Mouse (Mus musculus) hindbrain, embryonic 12.5 days (tissue): ENCODE measurements around the gene Igfbp6. TPM values are rescaled to one million over a fixed set of nuclear protein-coding genes. Genes with fewer than 3 reads are reported as not detected.

Experiments
- ATAC-seq: fragments of 200-750 bp; cut with Nextera tagmentation; 2 replicates; pipeline ENCODE4 v1.8.0; 2017; ENCODE audit warnings: moderate TSS enrichment; ENCODE audit not compliant: low FRiP score
- H3K27ac ChIP-seq: fragments of 300-500 bp; sonication (generic); 2 replicates; pipeline ENCODE4 v1.5.1; 2016; ENCODE audit warnings: mild to moderate bottlenecking
- H3K27me3 ChIP-seq: fragments of 300-500 bp; sonication (generic); 2 replicates; pipeline ENCODE4 v1.6.1; 2016; ENCODE audit warnings: mild to moderate bottlenecking
- H3K36me3 ChIP-seq: fragments of 300-500 bp; sonication (generic); 2 replicates; pipeline ENCODE4 v1.6.1; 2016; ENCODE audit warnings: mild to moderate bottlenecking
- H3K4me1 ChIP-seq: fragments of 300-500 bp; sonication (generic); 2 replicates; pipeline ENCODE4 v1.6.1; 2016
- H3K4me2 ChIP-seq: fragments of 300-500 bp; sonication (generic); replicated peaks from 2 replicates; pipeline ENCODE4 v1.6.1; 2016; ENCODE audit warnings: mild to moderate bottlenecking
- H3K4me3 ChIP-seq: fragments of 300-500 bp; sonication (generic); 2 replicates; pipeline ENCODE4 v1.5.1; 2016; ENCODE audit warnings: mild to moderate bottlenecking
- H3K9ac ChIP-seq: fragments of 300-500 bp; sonication (generic); 2 replicates; pipeline ENCODE4 v1.6.1; 2016; ENCODE audit warnings: mild to moderate bottlenecking, moderate library complexity
- H3K9me3 ChIP-seq: fragments of 300-500 bp; sonication (generic); replicated peaks from 2 replicates; pipeline ENCODE4 v1.6.1; 2016; ENCODE audit warnings: mild to moderate bottlenecking
- WGBS: fragments of 180-500 bp; shearing (Covaris S2); methylation state at CpG from one replicate; pipeline ENCODE4 v1.1.7; 2016; 5-methylcytosine and 5-hydroxymethylcytosine counted together
- polyA plus RNA-seq: library from polyadenylated mRNA; unstranded; fragments of >200 nt; fragmentation: Nextera tagmentation; extraction: Ambion mirVana; gene quantifications from 2 replicates; pipeline ENCODE4 v1.2.1, GENCODE M21; 2016

The Igfbp6 gene
- polyA plus RNA-seq, 1 experiment from 2014 or later, result not detected

DNA sequence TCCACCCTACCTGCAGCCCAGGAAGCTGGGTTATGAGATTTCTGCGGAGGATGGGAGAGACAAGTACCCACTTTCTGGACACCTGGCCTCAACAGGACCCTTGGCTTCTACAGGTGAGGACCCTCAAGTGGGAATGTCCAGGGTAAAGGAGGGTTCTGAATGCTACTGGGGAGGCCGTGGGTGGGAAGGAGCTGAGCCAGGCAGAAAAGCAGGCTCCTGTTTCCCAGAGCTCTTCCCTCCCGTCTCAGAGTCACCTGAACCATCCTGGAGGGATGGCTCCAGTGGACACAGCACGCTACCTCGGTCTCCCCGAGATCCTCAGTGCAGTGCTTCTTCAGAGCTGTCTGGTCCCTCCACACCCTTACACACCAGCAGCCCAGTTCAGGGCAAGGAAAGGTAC lies 32.0 kb upstream of the Igfbp6 start:
- peaks cover 8% of the 10 kb centered on the region for H3K27me3 ChIP-seq
- H3K4me2 ChIP-seq, result no peak overlapping the region
- H3K4me1 ChIP-seq, result peaks cover 6% of the 10 kb centered on the region; the same call in 1 of the 2 replicates
- H3K9me3 ChIP-seq, result no peaks in the 10 kb centered on the region
- H3K27ac ChIP-seq, result no peak overlapping the region
- peaks cover 20% of the 10 kb centered on the region for H3K36me3 ChIP-seq
- H3K4me3 ChIP-seq, result no peak overlapping the region
- ATAC-seq, result no peak
- H3K9ac ChIP-seq, result no peak overlapping the region
- WGBS, result 86% methylated on average over 6 of the region's 6 CpGs

DNA sequence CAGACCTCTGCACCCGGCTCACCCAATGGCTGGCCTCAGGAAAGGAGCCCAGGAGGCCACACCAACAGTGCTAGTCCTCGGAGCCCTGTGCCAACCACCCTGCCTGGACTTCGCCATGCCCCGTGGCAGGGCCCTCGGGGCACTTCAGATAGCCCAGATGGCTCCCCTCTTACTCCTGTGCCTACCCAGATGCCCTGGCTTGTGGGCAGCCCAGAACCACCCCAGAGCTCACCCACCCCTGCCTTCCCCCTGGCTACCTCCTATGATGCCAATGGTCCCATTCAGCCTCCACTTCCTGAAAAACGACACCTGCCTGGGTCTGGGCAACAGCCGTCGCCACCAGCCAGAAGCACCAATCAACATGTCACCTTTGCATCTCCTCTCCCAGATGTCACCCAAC lies 31.3 kb upstream of the Igfbp6 start:
- no peak overlapping the region for H3K9ac ChIP-seq
- no peak overlapping the region for H3K4me2 ChIP-seq
- 0 out of 2 replicates have a peak, but pooled peaks cover 5% of the 10 kb centered on the region for H3K4me1 ChIP-seq
- no peaks in the 10 kb centered on the region for H3K9me3 ChIP-seq
- H3K4me3 ChIP-seq, result no peak overlapping the region
- peaks cover 1% of the 10 kb centered on the region for H3K27me3 ChIP-seq
- no peak overlapping the region for H3K27ac ChIP-seq
- ATAC-seq, result no peak
- H3K36me3 ChIP-seq, result peaks cover 27% of the 10 kb centered on the region
- 83% methylated on average over 8 of the region's 8 CpGs for WGBS

DNA sequence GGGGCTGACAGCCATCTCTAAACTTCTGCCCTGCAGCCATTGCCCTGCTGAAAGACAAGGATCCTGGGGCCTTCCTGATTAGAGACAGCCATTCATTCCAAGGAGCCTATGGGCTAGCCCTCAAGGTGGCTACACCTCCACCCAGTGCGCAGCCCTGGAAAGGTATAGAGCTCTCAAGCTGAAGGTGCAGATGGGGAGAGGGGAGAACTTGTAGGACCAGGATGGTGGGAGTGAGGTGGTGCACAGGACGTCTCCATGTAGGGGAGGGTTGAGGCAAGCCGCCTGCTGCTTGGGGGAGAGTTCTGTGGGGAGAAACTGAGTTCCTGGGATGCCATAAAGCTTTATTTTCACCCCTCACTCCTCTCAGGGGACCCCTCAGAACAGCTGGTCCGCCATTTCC lies 30.5 kb upstream of the Igfbp6 start:
- no peak overlapping the region for H3K9ac ChIP-seq
- H3K27ac ChIP-seq, result no peak overlapping the region
- H3K4me3 ChIP-seq, result no peak overlapping the region
- no peak overlapping the region for H3K4me2 ChIP-seq
- no peak for ATAC-seq
- 0 out of 2 replicates have a peak, but pooled peaks cover 3% of the 10 kb centered on the region for H3K4me1 ChIP-seq
- no peaks in the 10 kb centered on the region for H3K9me3 ChIP-seq
- WGBS, result 85% methylated on average over 4 of the region's 4 CpGs
- H3K27me3 ChIP-seq, result no peaks in the 10 kb centered on the region
- H3K36me3 ChIP-seq, result peaks cover 35% of the 10 kb centered on the region

DNA sequence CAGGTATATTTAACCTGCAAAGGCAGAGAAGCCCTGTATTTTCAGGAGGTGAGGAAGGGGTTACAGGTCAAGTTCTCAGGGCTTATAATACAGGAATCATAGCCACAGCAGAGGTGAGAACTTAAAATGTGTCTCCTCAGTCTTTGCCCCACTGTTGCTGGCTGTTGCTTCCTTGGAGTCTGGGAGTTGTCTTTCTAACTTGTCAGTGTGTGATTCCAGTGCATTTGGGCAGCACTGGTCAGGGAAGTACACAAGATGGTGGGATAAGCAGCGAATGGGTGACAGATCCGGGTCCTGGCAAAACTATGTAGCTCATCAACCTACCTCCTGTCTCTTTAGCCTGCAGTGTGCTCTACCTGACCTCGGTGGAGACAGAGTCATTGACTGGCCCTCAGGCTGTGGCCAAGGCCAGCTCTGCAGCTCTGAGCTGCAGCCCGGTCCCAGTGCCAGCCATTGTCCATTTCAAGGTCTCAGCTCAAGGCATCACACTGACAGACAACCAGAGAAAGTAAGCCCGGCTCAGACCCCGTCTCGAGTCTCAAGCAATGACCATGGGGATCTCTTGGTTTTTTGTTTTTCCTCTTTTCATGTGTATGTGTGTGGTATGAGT lies 29.4 kb upstream of the Igfbp6 start:
- 88% methylated on average over 7 of the region's 7 CpGs for WGBS
- H3K4me3 ChIP-seq, result no peak overlapping the region

DNA sequence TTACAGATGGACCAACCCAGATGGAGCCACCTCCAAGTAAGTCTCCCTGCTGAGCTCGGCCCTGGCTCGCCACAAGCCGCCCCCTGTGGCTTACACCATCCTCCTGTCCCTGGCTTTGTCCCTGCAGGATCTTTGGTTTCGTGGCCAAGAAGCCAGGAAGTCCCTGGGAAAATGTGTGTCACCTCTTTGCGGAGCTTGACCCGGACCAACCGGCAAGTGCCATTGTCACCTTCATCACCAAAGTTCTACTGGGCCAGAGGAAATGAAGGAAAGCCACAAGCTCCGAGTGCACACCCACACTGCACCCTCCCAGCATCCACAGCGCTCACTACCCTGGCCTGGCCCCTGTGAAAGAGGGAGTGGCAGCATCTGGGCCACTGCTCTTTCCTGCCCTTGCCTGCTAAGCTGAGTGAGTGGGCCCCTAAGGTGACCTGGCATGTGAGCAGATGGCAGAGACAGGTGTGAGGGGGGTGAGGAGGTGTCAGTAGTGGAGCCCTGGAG lies 28.4 kb upstream of the Igfbp6 start:
- Histone ChIP-seq H3K4me1 (no peaks in the 10 kb centered on the region), H3K4me2 (no peak overlapping the region), H3K36me3 (peaks cover 56% of the 10 kb centered on the region), H3K27ac (no peak overlapping the region), H3K27me3 (no peaks in the 10 kb centered on the region), H3K9ac (no peak overlapping the region), H3K9me3 (no peaks in the 10 kb centered on the region), H3K4me3 (no peak overlapping the region)
- WGBS, result 72% methylated on average over 9 of the region's 9 CpGs
- no peak for ATAC-seq

More for the DNA sequence above, 29.4 kb upstream of the Igfbp6 start:
- Histone ChIP-seq H3K27ac (no peak overlapping the region), H3K9ac (no peak overlapping the region), H3K27me3 (no peaks in the 10 kb centered on the region), H3K4me2 (no peak overlapping the region), H3K4me1 (no peaks in the 10 kb centered on the region), H3K9me3 (no peaks in the 10 kb centered on the region), H3K36me3 (peaks cover 45% of the 10 kb centered on the region)
- no peak for ATAC-seq

DNA sequence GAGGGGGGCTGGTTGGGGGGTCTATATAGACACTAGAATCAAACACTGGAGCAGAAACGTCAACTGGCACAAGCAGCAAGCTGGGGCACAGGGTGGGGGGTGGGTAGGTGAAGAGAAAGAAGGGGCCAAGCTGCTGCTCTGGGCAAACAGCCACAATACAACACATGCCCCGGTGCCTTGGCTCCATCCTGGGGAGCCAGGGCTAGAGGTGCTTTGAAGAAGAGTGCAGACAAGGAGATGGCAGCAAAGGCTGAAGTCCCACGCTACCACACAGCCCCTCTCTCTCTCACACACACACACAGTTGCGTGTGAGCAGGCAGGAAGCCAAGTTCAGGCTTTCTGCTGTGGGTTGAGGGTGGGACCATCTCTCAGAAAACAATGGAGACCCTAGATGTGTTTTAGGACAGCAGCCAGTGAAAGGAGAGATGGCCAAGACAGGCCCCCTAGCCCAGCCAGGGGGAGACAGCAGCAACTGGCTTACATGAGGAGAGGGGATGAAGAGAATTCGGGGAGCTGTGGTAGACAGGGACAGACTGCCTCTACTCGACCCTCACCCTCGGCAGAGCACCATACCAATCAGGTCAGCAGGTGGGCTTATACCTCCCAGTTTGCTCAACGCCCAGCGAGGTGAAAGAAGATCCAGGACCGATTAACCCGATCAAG lies 27.3 kb upstream of the Igfbp6 start:
- H3K4me3 ChIP-seq, result no peak overlapping the region
- H3K27me3 ChIP-seq, result no peaks in the 10 kb centered on the region
- 83% methylated on average over 11 of the region's 11 CpGs for WGBS
- no peak for ATAC-seq
- H3K36me3 ChIP-seq, result peaks cover 67% of the 10 kb centered on the region
- H3K9ac ChIP-seq, result no peak overlapping the region
- H3K27ac ChIP-seq, result 0 out of 2 replicates have a peak overlapping the region, but pooled peaks have one; percentile 35
- no peaks in the 10 kb centered on the region for H3K4me1 ChIP-seq
- H3K4me2 ChIP-seq, result no peak overlapping the region
- no peaks in the 10 kb centered on the region for H3K9me3 ChIP-seq

DNA sequence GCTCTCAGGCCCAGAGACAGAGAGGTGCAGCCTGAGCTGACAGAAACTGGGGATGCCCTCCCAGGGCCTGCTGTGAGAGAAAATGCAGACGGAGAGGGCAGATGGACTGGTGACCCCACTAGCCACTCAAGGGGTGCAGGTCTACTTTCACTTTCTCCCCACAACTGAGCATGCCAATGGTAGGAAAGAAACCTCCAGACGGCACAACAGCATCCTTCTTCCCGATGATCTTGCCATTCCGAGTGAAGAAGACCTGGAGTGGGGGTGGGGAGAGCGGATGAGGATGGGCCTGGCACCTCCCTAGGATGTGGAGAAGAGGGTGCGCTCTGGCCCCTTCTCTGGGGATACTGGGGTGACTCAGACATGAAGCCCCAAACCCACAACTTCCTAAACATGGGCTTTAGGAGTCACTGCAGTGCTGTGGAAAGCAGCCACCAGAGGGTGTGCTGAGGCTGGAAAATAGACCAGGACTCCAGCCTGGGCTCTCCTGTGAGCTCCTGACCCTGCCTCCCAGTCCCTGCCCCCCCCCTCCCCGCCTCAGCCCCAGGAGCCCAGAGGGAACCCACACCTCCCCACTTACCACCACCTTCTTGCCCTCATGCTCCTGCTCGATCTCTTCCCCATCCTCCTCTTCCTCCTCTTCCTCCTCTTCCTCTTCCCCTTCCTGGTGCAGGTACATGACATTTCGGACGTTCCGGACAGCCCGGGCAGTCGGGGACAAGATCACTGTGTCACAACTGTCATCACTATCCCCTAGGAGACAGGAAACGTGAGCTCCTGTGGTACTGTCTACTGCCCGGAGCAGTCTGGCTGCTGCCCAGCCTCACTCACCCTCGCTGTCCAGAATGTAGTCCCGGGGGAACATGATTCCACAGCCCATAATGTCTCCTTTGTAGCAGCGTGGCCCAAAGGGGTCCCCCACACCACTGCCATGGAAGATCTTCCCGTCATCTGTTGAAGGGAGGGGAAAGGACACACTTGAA lies 26.4 kb upstream of the Igfbp6 start:
- Histone ChIP-seq H3K27me3 (no peaks in the 10 kb centered on the region), H3K4me2 (no peak overlapping the region), H3K4me1 (no peaks in the 10 kb centered on the region), H3K36me3 (peaks cover 75% of the 10 kb centered on the region), H3K9ac (no peak overlapping the region), H3K27ac (0 out of 2 replicates have a peak overlapping the region, but pooled peaks have one; percentile 35), H3K4me3 (no peak overlapping the region), H3K9me3 (no peaks in the 10 kb centered on the region)
- ATAC-seq, result no peak
- 73% methylated on average over 19 of the region's 19 CpGs for WGBS

DNA sequence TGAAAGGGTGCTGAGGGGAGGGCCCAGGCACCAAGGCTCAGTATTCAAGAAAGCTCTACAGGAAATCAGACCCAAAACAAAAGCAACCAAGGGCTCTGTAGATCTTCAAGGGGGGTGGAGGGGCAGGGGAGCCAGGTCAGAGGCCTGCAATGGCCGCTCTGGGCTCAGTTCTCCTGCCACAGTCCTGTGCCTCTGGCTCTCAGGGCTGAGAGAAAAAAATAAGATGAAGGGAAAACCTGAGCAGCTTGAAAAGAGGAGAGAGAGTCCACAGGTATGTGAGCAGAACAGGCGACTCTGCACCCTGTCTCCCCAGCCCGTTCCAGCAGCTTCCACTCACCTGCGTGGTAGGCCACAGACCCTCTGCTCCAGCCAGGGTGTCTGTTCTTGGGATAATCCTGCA lies 25.6 kb upstream of the Igfbp6 start:
- no peak overlapping the region for H3K27ac ChIP-seq
- 87% methylated on average over 4 of the region's 4 CpGs for WGBS

DNA sequence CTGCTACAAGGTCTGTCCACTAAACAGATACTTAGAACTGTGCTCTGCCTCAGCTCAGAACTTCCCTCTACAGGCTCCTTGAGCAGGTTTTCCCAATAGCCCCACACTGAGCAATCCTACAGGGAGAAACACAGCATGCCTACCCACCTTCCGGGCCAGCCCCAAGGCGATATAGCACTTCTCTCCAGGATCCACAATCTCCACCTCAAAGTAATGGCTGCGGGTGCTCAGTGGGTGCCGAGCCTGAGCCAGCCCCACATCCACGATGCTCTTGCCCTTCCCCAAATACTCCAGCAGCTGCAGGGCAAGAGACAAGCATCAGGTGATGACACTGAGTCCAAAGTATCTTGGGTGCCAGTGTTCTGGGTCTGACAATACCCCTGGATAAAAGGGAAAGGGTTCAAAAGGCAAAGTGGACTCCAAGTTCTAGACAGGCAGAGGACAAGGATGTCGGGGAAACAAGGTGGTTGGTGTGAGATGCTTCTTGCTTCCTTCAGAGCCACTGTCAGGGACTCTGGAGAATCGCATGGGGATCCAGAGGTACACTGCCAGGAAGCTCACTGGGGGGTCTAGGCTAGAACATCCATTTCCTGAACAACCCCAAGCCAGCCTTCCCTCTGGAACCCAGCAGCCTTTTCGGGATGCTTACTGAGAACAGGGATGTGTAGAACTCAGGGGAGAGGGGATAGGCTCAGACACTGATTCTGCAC lies 24.9 kb upstream of the Igfbp6 start:
- Histone ChIP-seq H3K36me3 (peaks cover 82% of the 10 kb centered on the region), H3K4me2 (no peak overlapping the region), H3K4me1 (no peaks in the 10 kb centered on the region), H3K4me3 (no peak overlapping the region), H3K27ac (no peak overlapping the region), H3K9ac (no peak overlapping the region), H3K27me3 (no peaks in the 10 kb centered on the region), H3K9me3 (no peaks in the 10 kb centered on the region)
- WGBS, result 76% methylated on average over 8 of the region's 8 CpGs
- no peak for ATAC-seq

More for the DNA sequence above, 25.6 kb upstream of the Igfbp6 start:
- Histone ChIP-seq H3K4me3 (no peak overlapping the region), H3K9me3 (no peaks in the 10 kb centered on the region), H3K4me2 (no peak overlapping the region), H3K4me1 (no peaks in the 10 kb centered on the region), H3K36me3 (peaks cover 81% of the 10 kb centered on the region), H3K27me3 (no peaks in the 10 kb centered on the region), H3K9ac (no peak overlapping the region)
- ATAC-seq, result no peak

DNA sequence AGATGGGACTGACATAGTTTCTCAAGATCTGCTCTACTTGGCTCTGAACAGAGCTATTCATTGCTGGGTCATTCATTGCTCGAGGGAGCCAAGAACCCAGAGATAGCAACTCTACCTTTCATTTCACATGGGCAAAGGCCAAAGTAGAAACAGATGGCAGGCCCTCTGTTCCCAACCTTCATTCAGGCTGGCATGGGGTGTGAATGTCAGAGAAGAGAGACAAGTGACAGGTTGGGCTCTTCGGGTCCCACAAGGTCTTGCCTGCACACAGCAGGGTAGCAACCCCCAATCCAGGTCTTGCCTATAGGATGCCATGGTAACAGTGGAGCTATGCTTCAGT lies 24.4 kb upstream of the Igfbp6 start:
- Histone ChIP-seq H3K9me3 (no peaks in the 10 kb centered on the region), H3K4me1 (no peaks in the 10 kb centered on the region), H3K9ac (no peak overlapping the region), H3K4me3 (no peak overlapping the region), H3K36me3 (peaks cover 87% of the 10 kb centered on the region), H3K27me3 (no peaks in the 10 kb centered on the region), H3K27ac (no peak overlapping the region), H3K4me2 (no peak overlapping the region)
- 85% methylated on average over 2 of the region's 2 CpGs for WGBS
- ATAC-seq, result no peak

DNA sequence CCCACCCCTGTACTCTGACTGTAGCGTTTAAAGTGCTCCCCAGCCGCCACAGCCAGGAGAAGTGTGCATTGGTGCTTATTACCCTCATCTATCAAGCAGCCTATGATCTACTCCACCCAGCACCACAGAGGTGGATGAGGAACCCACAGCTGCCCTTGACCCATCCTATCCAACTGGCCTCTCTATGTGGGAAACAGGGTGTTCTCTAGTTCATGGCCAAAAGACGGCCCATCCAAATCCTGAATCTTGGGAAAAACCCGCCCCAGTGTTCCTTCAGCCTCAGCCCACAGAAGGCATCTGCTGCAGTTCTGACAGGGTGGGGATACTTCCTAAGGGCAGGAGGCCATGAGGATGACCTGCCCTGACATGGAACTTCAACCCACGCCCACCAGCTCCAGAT lies 23.6 kb upstream of the Igfbp6 start:
- no peak for ATAC-seq
- H3K27me3 ChIP-seq, result no peaks in the 10 kb centered on the region
- WGBS, result 82% methylated on average over 5 of the region's 5 CpGs
- no peak overlapping the region for H3K4me2 ChIP-seq
- H3K36me3 ChIP-seq, result peaks cover 90% of the 10 kb centered on the region
- no peak overlapping the region for H3K27ac ChIP-seq
- H3K4me3 ChIP-seq, result no peak overlapping the region
- no peaks in the 10 kb centered on the region for H3K4me1 ChIP-seq
- no peak overlapping the region for H3K9ac ChIP-seq
- no peaks in the 10 kb centered on the region for H3K9me3 ChIP-seq

DNA sequence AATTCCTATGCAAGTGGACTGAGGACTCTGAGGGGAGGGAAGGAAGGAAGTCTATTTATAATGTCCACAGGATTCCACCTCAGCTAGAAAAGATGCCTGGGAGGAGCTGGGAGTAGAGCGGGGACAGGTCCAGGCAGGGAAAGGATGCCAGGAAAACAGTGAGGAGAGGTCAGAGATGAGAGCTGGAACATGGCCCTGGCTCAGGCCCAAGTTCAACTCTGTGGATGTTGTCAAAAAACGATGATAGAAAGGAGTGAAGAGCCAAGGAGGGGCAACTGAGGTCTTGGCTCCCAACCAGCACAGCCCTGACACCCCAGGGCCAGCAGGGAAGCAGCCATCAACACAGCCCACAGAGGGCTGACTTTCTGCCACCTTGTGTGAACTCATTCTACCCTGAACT lies 17.9 kb upstream of the Igfbp6 start:
- Histone ChIP-seq H3K4me2 (no peak overlapping the region), H3K36me3 (peaks cover 86% of the 10 kb centered on the region), H3K27ac (no peak overlapping the region), H3K9me3 (no peaks in the 10 kb centered on the region), H3K27me3 (no peaks in the 10 kb centered on the region), H3K4me3 (no peak overlapping the region), H3K4me1 (no peaks in the 10 kb centered on the region), H3K9ac (no peak overlapping the region)
- WGBS, result 83% methylated on average over 2 of the region's 2 CpGs
- no peak for ATAC-seq
